8 mouse cellular contexts compared by ENCODE assay signal in genomic region chr3:90585595-90585994, GRCm38 (mm10). TPM values are rescaled to one million over a fixed set of nuclear protein-coding genes. Genes with fewer than 3 reads are reported as not detected.
DNase-seq lines count a peak whose midpoint lies in the region; ATAC-seq lines count a peak whose summit lies in the region.
"Had no signal": no experiment of that assay in that cellular context is flagged by ENCODE, and none has a peak within 500 bp of the region (broad histone marks: within the 10 kb centered on the region; RNA-seq: fewer than 3 reads in every experiment).

No protein-coding gene starts in this region.

- no peak overlapping the region for H3K27ac ChIP-seq in forebrain, embryonic 16.5 days (ENCODE audit: low read length)
- H3K27ac ChIP-seq in intestine, embryonic 14.5 days (ENCODE audit: low read depth), result 0 out of 2 replicates have a peak overlapping the region, but pooled peaks have one; percentile 69
- H3K27ac ChIP-seq: limb, embryonic 13.5 days had no signal

- H3K27me3 ChIP-seq in forebrain, embryonic 16.5 days (replicated peaks; ENCODE audit: control insufficient read depth, insufficient read depth, low read length), result no peaks in the 10 kb centered on the region
- H3K27me3 ChIP-seq in intestine, embryonic 14.5 days (replicated peaks; ENCODE audit: control insufficient read depth, insufficient read depth, low read length), result no peaks in the 10 kb centered on the region
- H3K27me3 ChIP-seq: limb, embryonic 13.5 days had no signal

- H3K4me2 ChIP-seq in forebrain, embryonic 16.5 days (ENCODE audit: low read length), result no peak overlapping the region
- no peak overlapping the region for H3K4me2 ChIP-seq in intestine, embryonic 14.5 days (ENCODE audit: low read length)
- H3K4me2 ChIP-seq: limb, embryonic 13.5 days had no signal

- WGBS in forebrain, embryonic 16.5 days, result 35% methylated on average over 5 of the region's 5 CpGs
- WGBS in intestine, embryonic 14.5 days, result 29% methylated on average over 5 of the region's 5 CpGs

- H3K4me3 ChIP-seq in forebrain, embryonic 16.5 days (replicated peaks; ENCODE audit: low read length), result no peak overlapping the region
- H3K4me3 ChIP-seq in intestine, embryonic 14.5 days (ENCODE audit: low read depth, low read length), result no peak overlapping the region
- H3K4me3 ChIP-seq: limb, embryonic 13.5 days had no signal

- peak; percentile 91 for DNase-seq in Muller cell, postnatal 12 days (ENCODE audit: inconsistent ontology term)
- peak; percentile 29 for DNase-seq in c-Kit-positive CD71-positive TER-119-negative erythroid progenitor cells, embryonic 14.5 days (ENCODE audit: low read depth)
- DNase-seq in intestine, embryonic 14.5 days (ENCODE audit: low spot score), result peak; percentile 76
- DNase-seq in left cerebral cortex, adult 9 months (ENCODE audit: low spot score in 2 of 2), result peak; percentile 61 to 79
- peak; percentile 82 for DNase-seq in mesoderm, embryonic 11.5 days (ENCODE audit: low read depth, low spot score)
- peak; percentile 65 to 68 for DNase-seq in right cerebral cortex, postnatal 36 days (ENCODE audit: low spot score in 2 of 2)

- no peaks in the 10 kb centered on the region for H3K9me3 ChIP-seq in forebrain, embryonic 16.5 days (ENCODE audit: control insufficient read depth, low read length)
- H3K9me3 ChIP-seq in intestine, embryonic 14.5 days (ENCODE audit: control insufficient read depth, low read length), result no peaks in the 10 kb centered on the region
- H3K9me3 ChIP-seq: limb, embryonic 13.5 days had no signal

- ATAC-seq in forebrain, embryonic 16.5 days, result peak; percentile 59; the same call in 1 of the 2 replicates
- peak; percentile 28 for ATAC-seq in intestine, embryonic 14.5 days (replicated peaks; ENCODE audit: low FRiP score, low TSS enrichment, low read depth)

- no peaks in the 10 kb centered on the region for H3K4me1 ChIP-seq in forebrain, embryonic 16.5 days (replicated peaks; ENCODE audit: control insufficient read depth, insufficient read depth, low read length)
- H3K4me1 ChIP-seq in intestine, embryonic 14.5 days (replicated peaks; ENCODE audit: control insufficient read depth, insufficient read depth, low read length), result peaks cover 7% of the 10 kb centered on the region

- H3K9ac ChIP-seq in forebrain, embryonic 16.5 days (replicated peaks; ENCODE audit: low read depth, low read length), result no peak overlapping the region
- no peak overlapping the region for H3K9ac ChIP-seq in intestine, embryonic 14.5 days (ENCODE audit: low read length)
- H3K9ac ChIP-seq: limb, embryonic 13.5 days had no signal

- H3K36me3 ChIP-seq in forebrain, embryonic 16.5 days (ENCODE audit: control insufficient read depth, insufficient read depth), result no peaks in the 10 kb centered on the region
- no peaks in the 10 kb centered on the region for H3K36me3 ChIP-seq in intestine, embryonic 14.5 days (ENCODE audit: control insufficient read depth, insufficient read depth, low read length)
- H3K36me3 ChIP-seq: limb, embryonic 13.5 days had no signal

RNA-seq across cellular contexts. Expression of gene S100a2, which starts 4.5 kb away (rescaled TPM):
- polyA plus RNA-seq in forebrain, embryonic 16.5 days (2015; fragmentation: Nextera tagmentation; extraction: Ambion mirVana), result not detected in 2 replicates
- polyA plus RNA-seq in intestine, embryonic 14.5 days (2014; fragmentation: Nextera tagmentation; extraction: Ambion mirVana), result not detected in 2 replicates
- polyA plus RNA-seq: limb, embryonic 13.5 days had no signal

RNA-seq across cellular contexts. Expression of gene Gm42674, which starts 16.1 kb away (rescaled TPM):
- polyA plus RNA-seq in forebrain, embryonic 16.5 days (2015; fragmentation: Nextera tagmentation; extraction: Ambion mirVana), result not detected in 2 replicates
- polyA plus RNA-seq in intestine, embryonic 14.5 days (2014; fragmentation: Nextera tagmentation; extraction: Ambion mirVana), result not detected in 2 replicates
- polyA plus RNA-seq: limb, embryonic 13.5 days had no signal

RNA-seq across cellular contexts. Expression of gene S100a4, which starts 18.0 kb away (rescaled TPM):
- polyA plus RNA-seq in forebrain, embryonic 16.5 days (2015; fragmentation: Nextera tagmentation; extraction: Ambion mirVana), result 0.65 and 1.3 TPM in 2 replicates
- 4.1 and 5.3 TPM in 2 replicates for polyA plus RNA-seq in intestine, embryonic 14.5 days (2014; fragmentation: Nextera tagmentation; extraction: Ambion mirVana)

RNA-seq across cellular contexts. Expression of gene S100a5, which starts 22.7 kb away (rescaled TPM):
- not detected in 2 replicates for polyA plus RNA-seq in forebrain, embryonic 16.5 days (2015; fragmentation: Nextera tagmentation; extraction: Ambion mirVana)
- polyA plus RNA-seq in intestine, embryonic 14.5 days (2014; fragmentation: Nextera tagmentation; extraction: Ambion mirVana), result 5.1 and 8.6 TPM in 2 replicates
- polyA plus RNA-seq: limb, embryonic 13.5 days had no signal

RNA-seq across cellular contexts. Expression of gene S100a3, which starts 25.2 kb away (rescaled TPM):
- 0.07 TPM in 1 of 2 replicates, not detected in the other for polyA plus RNA-seq in forebrain, embryonic 16.5 days (2015; fragmentation: Nextera tagmentation; extraction: Ambion mirVana)
- 0.39 and 0.81 TPM in 2 replicates for polyA plus RNA-seq in intestine, embryonic 14.5 days (2014; fragmentation: Nextera tagmentation; extraction: Ambion mirVana)

Comparison
In these comparisons a context has a peak if more than half of its experiments do, and no peak if none do; other contexts are left out.
1. DNase-seq: peak in every context shown above with its lines; median percentile 91 in Muller cell, postnatal 12 days; 82 in mesoderm, embryonic 11.5 days; 76 in intestine, embryonic 14.5 days; 70 in left cerebral cortex, adult 9 months; 66 in right cerebral cortex, postnatal 36 days; 29 in c-Kit-positive CD71-positive TER-119-negative erythroid progenitor cells, embryonic 14.5 days.